Mouse (Mus musculus) left cerebral cortex, adult 9 months (tissue): ENCODE results near the gene Alg9.
A peak's percentile ranks its signal among the peaks of the same experiment; 100 is the strongest.

Experiments used
- DNase-seq, 2 experiments: peaks; one replicate each; pipeline ENCODE4 v3.0.0; 2022; ENCODE audit warnings: low spot score in 2 of 2

The Alg9 gene

DNA sequence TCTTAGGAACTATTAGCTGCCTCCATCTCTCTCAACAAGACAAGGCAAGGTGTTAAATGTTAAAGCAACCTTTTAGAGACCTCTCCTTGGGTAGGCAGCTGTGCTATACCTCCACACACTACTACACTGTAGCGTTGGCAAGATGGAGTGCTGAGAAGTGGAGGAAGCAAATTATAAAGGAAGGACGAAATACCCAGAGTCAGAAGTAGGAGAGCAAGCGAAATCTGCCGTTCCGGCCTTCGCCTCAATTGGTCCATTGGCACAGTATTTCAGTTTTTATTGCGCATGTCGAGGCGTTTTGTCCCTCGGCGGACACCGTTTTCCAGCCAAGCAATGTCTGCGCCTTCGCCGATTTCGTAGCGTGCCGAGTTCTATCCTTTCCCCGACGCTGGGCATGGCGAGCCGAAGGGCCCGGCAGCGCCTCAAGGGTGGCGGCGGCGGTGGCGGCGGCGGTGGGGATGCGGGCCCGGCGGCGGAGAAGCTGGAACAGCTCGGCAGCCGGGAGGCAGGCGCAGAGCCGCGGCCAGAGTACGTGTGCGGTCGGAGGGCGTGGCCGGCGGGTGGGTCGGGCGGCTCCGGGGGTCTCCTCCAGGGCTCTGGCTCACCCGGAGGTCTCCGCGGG is at the start of gene Alg9, which contains the start of gene 1110032A03Rik:
Alg9 (plus strand) TSS at position 29 of the 622 bp plus-strand sequence.
1110032A03Rik (minus strand) TSS at position 530 of the 622 bp plus-strand sequence.
- peak; percentile 57 to 89 for DNase-seq

DNA sequence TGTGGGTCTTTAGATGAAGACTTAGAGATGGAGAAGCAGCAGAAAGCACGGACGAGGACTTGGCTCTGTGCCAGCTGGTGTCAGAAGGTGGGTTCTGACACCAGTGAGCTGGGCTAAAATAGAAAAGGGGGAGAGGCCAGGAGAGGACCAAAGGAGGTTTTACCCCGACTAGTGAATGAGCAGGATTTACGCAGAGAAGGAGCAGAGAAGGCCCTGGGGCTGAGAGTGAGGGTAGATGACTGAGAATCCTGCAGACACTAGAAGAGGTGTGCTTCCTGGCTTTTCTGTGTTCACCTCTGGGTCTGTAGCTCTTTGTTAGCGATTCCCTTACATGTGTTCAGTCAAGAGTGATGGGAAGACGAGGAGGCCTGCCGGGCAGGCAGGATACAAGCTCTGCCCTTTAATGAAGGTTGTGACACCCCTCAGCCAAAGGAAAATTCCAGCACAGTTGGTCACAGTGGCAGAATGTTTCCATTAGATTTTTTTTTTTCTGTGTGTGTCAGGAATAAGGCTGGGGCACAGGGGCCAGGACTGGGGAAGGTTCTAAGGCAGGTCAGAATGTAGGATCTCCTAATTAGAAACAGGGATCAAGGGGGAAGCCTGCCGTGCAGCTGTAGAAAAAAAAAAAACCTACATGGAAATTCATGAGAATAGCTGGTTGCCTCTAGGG is 48.8 kb upstream of the Alg9 start:
- DNase-seq: no peak

DNA sequence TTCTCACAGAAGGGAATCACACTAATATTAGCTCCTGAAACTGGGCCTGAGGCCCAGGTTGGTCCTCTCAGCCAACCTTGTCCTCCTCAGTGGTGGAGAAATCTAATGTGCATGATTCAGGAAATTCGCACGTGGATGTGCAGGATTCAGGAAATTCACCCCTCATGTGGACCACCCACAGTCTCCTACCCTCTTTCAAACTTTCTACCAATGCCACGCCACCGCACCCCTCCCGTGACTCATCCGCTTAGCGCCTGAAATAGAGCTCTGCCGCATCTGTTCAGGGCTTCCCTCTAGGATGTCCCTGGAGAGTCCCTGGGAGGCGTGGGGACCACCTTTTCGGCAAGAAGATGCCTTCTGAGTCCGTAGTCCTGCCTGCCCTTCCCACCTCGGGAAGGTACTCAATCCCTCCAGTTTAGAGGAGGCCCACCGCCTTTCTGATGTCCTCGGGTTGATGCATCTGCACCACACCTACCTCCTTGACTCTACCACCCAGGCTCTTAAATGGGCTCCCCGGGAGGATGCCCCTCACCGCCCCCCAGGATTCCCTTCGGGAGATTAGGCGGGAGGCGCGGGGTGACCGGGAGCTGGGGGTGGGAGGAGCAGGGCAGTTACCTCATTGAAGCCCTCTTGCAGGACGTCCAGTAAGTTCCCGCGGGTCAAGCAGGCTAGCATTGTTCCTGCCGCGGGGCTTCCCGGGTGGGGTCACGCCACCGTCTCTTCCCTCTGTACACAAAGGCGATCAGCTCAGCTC is 47.5 kb upstream of the Alg9 start:
- peak; percentile 52 to 72 for DNase-seq

DNA sequence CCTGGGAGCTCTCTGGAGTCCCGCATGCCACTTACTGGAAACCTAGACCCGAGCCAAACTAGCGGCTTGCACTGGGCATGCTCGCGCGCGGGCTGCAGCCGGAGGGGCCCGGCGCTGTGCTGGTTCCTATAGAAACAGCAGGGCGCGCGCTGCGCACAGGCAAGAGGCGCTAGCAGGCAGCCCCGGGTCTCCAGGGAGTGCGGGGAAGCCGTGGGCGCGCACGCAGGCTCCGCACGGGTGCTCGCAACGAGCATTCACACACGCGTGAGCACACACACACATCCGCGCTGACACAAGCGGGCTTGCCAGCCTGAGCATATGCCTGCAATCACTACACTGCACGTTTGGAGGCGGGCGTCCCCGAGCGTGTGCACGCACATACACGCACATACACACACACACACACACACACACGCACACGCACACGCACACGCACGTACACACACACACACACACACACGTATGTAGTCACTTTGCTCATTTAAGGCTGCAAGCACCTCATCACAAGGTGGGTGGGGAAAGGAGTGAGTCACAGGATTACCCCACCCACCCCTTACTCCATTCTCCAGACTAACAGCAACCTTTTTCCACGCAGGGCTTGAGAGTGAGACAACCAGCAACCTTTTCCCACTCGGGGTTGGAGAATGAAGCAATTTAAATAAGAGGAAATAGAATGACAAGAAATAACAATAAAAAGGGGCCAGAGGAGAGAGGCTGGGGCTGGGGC is 46.7 kb upstream of the Alg9 start:
- peak; percentile 83 to 89 for DNase-seq

DNA sequence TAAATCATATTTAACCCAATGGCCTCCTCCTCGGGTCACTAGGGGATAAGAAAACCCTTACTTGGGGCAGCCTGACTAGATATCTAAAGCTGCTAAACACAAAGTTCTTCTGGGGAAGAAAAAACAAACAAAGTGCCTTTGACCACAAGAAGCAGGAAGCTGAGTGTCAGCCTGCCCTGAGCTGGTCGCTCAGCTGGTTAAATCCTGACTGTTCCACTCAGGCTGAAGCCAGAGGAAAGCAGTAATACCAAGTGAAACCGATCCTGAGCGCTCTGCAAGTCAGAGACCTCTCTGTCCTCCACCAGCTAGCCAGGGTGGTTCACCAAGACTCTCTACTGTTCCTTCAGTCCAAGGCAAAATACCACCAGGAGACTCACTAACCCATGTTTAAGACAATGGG is 45.2 kb upstream of the Alg9 start:
- no peak for DNase-seq

DNA sequence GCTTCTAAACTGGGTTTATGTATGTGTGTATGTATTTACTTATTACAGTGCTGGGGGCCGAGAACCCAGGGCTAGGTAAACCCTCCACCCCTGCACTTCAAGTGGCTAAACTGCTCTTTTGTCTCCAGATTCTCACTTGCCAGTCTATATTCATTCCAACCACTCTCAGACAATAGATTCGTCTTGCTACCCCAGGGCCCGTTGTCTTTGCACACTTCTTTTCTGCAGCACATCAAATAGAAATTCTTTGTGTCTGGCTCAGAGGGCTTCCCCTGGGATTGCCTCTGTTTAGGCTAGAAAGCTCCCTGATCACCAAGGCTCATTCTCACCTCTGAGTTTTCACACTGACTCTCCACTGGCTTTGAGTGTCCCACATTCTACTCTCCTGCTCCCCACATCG is 42.3 kb upstream of the Alg9 start:
- DNase-seq: no peak

DNA sequence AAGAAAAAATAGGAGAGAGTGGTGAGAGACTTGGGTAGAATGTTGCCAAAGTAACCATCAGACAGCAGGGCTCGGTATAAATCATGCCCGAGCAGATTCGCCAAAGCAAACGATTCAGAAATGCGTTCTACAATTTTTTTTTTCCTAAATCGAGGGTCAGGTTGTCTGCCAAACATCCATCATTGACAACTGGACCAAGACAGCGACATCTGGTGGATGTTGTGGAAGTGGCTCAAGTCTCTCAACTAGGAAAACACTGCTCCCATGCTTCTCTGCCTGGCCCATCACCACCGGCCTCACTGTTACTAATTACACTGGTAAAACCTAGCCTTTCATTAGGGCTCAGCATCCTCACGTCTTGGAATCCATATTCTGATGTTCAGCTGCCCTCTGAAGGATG is 39.8 kb upstream of the Alg9 start:
- peak in 1 of 2 experiments; percentile 61 for DNase-seq

DNA sequence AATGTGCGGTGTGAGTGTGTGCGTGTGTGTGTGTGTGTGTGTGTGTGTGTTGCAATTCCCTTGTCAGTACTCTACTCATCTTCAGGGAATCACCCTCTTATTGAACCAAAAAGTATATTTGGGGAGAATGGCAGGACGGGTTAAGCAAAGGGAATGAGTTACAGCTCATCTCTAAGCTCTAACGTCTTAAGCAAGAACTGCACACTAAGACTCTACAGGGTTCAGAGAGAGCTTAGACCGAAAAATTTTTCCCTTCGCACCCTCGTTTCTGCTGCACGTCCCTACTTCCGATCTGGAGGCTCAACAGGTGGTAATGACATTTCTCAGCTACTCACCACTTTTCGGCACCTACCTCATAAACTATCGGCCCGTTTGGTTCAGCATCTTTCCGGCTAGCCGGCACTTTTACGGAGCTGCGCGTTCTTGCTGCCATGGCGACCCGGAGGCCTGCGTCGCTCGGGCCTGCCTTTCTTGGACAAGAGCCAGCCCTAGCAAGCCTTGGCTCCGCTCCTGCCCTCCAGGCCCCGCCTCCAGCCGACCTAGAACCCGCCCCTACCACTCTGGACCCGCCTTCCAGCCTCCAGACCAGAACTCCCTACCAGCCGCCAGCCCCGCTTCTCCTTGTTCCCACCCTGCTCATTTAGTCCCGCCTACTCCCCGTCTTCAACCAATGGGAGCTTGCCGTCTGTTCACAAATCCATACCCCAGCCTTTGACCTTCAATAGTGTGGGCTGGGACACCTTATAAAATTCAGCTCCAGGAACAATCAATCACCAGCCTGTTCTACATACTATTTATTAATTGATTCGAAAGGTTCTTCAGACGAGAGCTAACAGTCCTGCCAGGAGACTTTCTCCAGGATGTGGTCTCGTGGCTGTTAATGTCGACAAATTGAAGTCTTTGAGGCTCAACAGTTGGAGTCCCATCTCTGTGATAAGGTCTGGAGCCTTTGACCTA is 35.6 kb upstream of the Alg9 start, which contains the start of gene Dixdc1:
Dixdc1 (minus strand) TSS at position 604 of the 957 bp plus-strand sequence.
- DNase-seq: peak; percentile 86 to 92

DNA sequence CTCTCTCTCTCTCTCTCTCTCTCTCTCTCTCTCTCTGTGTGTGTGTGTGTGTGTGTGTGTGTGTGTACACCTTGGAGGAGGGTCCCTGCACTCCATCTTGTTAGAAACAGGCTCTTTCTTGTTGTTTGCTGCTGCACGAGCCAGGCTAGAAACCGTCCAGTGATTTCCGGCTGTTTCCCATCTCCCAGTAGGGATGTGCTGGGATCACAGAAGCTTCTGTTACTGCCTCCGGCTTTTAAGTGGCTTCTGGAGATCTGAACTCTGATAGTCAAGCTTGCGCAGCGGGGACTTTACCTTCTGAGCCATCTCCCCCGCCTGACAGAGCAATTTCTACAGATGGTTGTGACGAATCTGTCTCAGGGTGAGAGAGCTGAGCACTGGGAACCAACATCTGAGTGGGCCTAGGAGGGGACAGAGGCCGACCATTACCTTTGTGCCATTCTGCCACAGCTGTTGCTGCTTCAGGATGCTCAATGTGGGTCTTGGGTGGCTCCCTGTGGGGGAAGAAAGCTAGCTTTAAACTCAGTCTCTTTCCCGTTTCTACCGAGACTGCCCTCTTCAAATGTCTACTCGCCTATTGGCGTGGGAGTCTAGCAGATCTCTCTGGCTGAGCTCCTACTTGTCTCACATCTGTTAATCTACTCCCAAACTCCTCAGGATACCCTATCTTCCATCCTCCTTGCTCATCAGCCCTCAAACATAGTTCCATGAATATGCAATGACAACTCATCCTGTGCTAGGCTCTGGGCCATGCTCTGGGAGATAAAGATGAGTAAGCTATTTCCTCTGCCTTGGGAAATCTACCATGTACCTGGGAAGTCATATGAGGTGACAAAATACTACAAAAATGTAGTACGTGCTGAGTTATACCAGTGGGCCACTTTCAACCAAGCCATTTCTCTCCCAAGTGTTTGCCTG is 33.7 kb upstream of the Alg9 start:
- no peak for DNase-seq

DNA sequence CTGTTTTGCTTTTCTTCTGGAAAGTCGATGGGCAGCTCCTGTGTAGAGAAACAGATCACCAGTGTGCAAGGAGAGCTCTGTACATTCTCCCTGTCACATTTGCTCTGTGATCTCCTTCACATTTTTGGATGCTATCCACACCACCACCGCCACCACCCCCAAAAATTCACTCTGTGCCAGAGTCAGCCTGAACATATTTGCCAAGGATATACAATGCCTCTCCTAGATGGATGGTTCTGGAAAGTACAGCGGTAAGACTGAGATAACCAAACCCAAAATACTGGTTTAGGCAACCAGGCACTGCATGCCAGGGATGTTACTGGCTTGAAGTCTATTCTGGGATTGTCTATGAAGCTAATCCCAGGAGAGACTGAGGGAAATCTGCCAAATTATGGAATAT is 32.6 kb upstream of the Alg9 start:
- DNase-seq: no peak

DNA sequence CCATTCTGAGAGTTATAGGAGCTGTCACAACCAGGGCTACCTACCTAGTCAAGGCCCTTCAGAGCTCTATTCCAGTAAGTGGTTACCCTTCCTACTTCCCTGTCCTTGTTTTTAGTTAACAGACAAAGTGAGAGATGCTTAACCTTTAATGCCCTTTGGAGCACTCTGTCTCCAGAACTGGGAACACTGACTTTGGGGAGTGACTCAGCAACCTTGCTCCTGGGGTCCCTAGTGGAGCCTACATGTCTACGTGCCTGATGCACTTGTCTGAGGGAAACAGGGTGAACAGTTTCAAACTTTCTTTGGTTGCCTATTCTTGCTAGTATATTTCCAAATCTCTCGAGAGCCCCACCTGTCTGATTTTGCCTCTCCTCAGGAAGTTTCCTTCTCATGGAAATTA is 32.1 kb upstream of the Alg9 start:
- DNase-seq: no peak

DNA sequence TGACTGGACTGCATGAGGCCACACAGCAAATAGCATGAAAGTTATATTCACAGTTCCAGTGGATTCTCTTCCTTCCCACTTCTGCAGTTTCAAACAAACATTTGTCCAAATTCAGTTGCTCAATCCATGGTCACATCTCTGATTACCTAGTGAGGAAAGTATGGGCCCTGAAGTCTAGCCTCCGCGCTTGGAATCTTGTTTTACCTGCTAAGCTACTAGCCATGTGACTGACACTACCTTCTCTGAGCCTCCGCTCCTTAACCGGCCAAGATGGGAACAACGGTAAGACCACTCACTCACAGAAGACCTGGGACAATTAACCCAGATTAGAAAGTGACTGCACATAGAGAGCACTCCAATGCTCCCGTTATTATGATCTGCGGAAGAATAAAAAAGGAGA is 29.0 kb upstream of the Alg9 start:
- no peak for DNase-seq

DNA sequence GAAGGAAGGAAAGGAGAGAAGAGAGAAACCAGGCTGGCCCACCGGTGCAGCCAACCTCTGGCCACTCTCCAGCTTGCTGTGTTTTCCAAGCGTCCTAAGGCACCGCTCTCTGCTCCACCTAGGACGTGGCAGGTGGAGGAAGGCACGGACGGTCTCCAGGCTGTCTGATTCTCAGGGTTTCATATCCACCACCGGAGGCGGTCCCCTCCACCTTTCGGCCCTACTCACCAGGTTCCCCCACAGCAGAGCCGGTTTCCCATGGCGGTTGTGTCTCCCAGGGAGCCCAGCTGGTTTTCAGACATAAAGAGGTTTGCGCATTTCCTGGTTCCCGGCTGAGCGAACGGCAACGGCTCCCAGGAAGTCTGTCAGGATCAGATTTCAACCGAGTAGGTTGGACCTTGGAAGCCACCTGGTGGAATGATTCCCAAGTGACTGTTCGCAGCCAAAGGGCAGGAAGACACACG is 28.6 kb upstream of the Alg9 start, which contains the start of gene 2310030G06Rik:
2310030G06Rik (minus strand) TSS at position 323 of the 464 bp plus-strand sequence.
- no peak for DNase-seq

DNA sequence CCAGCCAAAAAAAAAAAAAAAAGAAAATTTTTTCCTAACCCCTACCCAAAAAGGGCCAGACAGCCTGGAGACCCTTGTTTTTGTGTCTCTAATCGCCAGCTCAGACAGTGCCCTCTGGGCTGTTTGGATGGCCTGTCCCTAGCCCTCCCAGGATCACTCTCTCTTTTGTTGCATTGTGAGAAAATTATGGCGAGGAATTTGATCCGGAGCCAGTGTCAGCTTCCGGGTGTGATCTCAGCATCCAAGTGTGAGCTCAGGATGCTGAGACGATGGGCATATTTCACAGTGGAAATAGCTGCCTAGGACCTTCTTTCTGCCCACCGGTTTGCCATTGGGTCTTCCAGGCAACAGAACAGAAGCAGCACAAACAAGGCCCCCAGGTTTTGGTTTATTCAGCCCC is 24.1 kb upstream of the Alg9 start:
- DNase-seq: no peak

DNA sequence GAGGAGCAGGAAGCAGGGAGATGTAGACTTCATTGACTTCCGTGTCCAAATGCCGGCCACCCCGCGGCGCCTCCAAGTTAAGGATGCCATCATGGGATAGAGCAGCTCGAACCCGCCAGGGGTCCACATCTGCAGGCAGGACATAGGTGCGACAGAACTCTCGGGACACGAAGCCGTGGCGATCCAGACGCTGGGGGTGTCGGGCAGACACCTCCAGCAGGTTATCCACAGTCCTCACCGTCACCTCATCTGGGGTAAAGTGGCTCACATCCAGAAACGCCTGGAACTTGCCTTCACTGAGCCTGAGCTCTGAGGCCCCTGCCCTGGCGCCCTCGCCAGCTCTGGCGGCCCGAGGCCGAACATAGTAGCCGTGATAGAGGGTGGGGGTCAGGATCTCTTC is 23.5 kb upstream of the Alg9 start, which contains the start of gene Cryab:
Cryab (plus strand) TSS at position 3 of the 400 bp plus-strand sequence.
- DNase-seq: no peak

DNA sequence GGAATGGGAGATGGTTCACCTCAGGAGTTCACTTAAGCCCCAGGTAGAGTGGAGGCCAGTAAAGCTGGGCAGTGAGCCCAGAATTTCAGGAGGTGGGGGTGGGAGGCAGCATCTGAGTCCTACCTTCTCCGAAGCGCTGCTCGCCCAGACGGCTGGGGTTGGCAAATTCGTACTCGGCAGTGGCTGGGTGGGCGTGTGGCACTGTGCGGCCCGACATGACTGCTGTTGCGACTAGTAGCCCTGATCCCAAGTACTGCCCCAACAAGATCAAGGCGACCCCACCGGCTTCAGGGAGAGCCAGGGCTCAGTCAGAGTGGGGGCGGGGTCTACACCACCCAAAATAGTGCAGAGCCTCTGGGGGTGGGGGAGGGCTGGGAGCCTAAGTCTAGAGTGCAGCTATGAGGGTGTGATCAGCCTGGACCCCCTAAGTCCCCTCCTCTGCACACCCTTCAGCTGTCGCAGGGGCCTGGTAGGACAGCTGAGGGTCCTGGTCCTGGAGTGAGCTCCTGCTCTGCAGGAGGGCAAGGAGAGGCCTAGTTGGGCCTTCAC is 22.7 kb upstream of the Alg9 start, which contains the start of gene Hspb2:
Hspb2 (minus strand) TSS at position 301 of the 549 bp plus-strand sequence.
- no peak for DNase-seq

DNA sequence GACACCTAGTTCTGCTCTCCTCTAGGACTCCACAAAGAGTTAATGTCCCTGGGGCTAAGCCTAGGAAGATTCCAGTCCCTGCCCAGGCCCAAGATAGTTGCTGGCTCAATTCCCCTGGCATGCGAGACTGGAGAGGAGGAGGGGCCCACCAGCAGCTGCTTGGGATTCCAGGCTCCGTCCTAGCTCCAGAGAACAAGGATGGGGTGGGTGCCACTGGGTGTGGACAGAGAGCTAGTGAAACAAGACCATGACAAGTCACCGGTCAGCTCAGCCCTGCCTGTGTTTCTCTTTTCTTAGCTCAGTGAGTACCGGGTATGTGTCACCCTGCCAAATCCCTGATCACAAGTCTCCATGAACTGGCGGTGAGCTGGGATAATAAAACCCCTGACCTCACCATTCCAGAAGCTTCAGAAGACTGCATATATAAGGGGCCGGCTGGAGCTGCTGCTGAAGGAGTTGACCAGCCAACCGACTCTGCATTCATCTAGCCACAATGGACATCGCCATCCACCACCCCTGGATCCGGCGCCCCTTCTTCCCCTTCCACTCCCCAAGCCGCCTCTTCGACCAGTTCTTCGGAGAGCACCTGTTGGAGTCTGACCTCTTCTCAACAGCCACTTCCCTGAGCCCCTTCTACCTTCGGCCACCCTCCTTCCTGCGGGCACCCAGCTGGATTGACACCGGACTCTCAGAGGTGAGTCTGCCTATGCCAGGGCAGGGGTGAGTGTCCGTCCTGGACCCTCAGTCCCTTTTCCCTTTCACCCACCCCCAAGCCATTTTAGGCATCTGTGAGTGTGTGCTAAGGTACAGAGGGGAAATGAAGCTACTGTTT is 21.8 kb upstream of the Alg9 start:
- peak; percentile 59 to 80 for DNase-seq

DNA sequence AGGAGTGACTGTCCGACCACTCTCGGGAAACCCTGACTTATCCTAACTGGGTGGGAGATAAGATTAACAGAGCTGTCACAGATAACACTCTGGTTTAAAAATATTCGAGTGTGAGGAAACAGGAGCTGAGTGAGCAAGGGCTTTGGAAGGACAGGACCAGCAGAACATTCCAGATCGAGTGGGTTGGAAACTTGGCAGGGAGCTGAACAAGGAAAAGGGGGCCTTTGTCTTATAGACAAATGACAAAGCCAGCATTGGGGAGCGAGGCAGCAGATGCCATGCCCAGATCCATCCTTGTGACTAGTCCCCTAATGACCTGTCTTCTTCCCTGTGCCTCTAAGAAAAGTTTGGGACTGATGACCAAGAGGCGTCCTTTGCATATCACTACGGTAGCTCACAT is 20.9 kb upstream of the Alg9 start:
- no peak for DNase-seq
